Mouse (Mus musculus): ENCODE measurements around the gene Fez2. TPM values are rescaled to one million over a fixed set of nuclear protein-coding genes. Genes with fewer than 3 reads are reported as not detected.

The Fez2 gene
- total RNA-seq, 2 experiments from 2014 or later: 47.0 to 60.6 TPM

GRCm38 (mm10) chr17:78373174-78373573 lies 44.8 kb downstream of the Fez2 start:
- no peak for DNase-seq (ENCODE audit: low spot score in 2 of 2)

- no peak for DNase-seq (ENCODE audit: low spot score in 2 of 2)
Observed at GRCm38 (mm10) chr17:78370445-78370844, 47.5 kb downstream of the Fez2 start.

GRCm38 (mm10) chr17:78368481-78368880 lies 49.5 kb downstream of the Fez2 start:
- no peak for DNase-seq (ENCODE audit: low spot score in 2 of 2)

GRCm38 (mm10) chr17:78366070-78366469 lies 51.9 kb downstream of the Fez2 start:
- DNase-seq (ENCODE audit: low spot score in 2 of 2): no peak

- no peak for DNase-seq (ENCODE audit: low spot score in 2 of 2)
Observed at GRCm38 (mm10) chr17:78364555-78365302, 53.2 kb downstream of the Fez2 start.

GRCm38 (mm10) chr17:78361939-78362728 lies 55.8 kb downstream of the Fez2 start:
- no peak for DNase-seq (ENCODE audit: low spot score in 2 of 2)

GRCm38 (mm10) chr17:78358251-78358726 lies 59.7 kb downstream of the Fez2 start:
- DNase-seq (ENCODE audit: low spot score in 2 of 2): no peak

- no peak for DNase-seq (ENCODE audit: low spot score in 2 of 2)
Observed at GRCm38 (mm10) chr17:78357753-78358152, 60.2 kb downstream of the Fez2 start.

- DNase-seq (ENCODE audit: low spot score in 2 of 2): no peak
Observed at GRCm38 (mm10) chr17:78355611-78356010, 62.3 kb downstream of the Fez2 start.

GRCm38 (mm10) chr17:78354871-78355270 lies 63.1 kb downstream of the Fez2 start:
- no peak for DNase-seq (ENCODE audit: low spot score in 2 of 2)

- DNase-seq (ENCODE audit: low spot score in 2 of 2): no peak
Observed at GRCm38 (mm10) chr17:78354411-78354810, 63.5 kb downstream of the Fez2 start.

- DNase-seq (ENCODE audit: low spot score in 2 of 2): no peak
Observed at GRCm38 (mm10) chr17:78352500-78352855, 65.5 kb downstream of the Fez2 start.

GRCm38 (mm10) chr17:78351676-78352499 lies 66.1 kb downstream of the Fez2 start:
- DNase-seq (ENCODE audit: low spot score in 2 of 2): no peak

GRCm38 (mm10) chr17:78347111-78347801 lies 70.7 kb downstream of the Fez2 start:
- no peak for DNase-seq (ENCODE audit: low spot score in 2 of 2)

GRCm38 (mm10) chr17:78343688-78344087 lies 74.3 kb downstream of the Fez2 start:
- DNase-seq (ENCODE audit: low spot score in 2 of 2): no peak

- DNase-seq (ENCODE audit: low spot score in 2 of 2): no peak
Observed at GRCm38 (mm10) chr17:78335250-78335649, 82.7 kb downstream of the Fez2 start.

- DNase-seq (ENCODE audit: low spot score in 2 of 2): no peak
Observed at GRCm38 (mm10) chr17:78333275-78333674, 84.7 kb downstream of the Fez2 start.

- no peak for DNase-seq (ENCODE audit: low spot score in 2 of 2)
Observed at GRCm38 (mm10) chr17:78331438-78331837, 86.5 kb downstream of the Fez2 start.

GRCm38 (mm10) chr17:78328287-78328686 lies 89.7 kb downstream of the Fez2 start:
- DNase-seq (ENCODE audit: low spot score in 2 of 2): no peak

- no peak for DNase-seq (ENCODE audit: low spot score in 2 of 2)
Observed at GRCm38 (mm10) chr17:78327187-78327586, 90.8 kb downstream of the Fez2 start.

- DNase-seq (ENCODE audit: low spot score in 2 of 2): no peak
Observed at GRCm38 (mm10) chr17:78326381-78326780, 91.6 kb downstream of the Fez2 start.
